Mouse (Mus musculus) C2C12 (cell line): ENCODE results near the gene Bad.

Source experiments
- CTCF ChIP-seq: IDR thresholded peaks from one replicate; pipeline ENCODE4 v1.5.1; 2011; ENCODE audit not compliant: control insufficient read depth, insufficient read depth, insufficient read length
- MAX ChIP-seq: IDR thresholded peaks from one replicate; pipeline ENCODE4 v1.6.1; 2011; ENCODE audit warnings: mild to moderate bottlenecking, control low read depth
- MYOD1 ChIP-seq: IDR thresholded peaks from one replicate; pipeline ENCODE4 v1.6.1; 2011; ENCODE audit warnings: low read depth; ENCODE audit not compliant: control insufficient read depth, insufficient read length

- TF ChIP-seq MYOD1 (no peak), CTCF (no peak), MAX (no peak)
These were observed 15.9 kb upstream of the Bad start for GRCm38 (mm10) chr19:6925611-6926329.
